Mouse (Mus musculus): ENCODE results near the gene Basp1.

DNA sequence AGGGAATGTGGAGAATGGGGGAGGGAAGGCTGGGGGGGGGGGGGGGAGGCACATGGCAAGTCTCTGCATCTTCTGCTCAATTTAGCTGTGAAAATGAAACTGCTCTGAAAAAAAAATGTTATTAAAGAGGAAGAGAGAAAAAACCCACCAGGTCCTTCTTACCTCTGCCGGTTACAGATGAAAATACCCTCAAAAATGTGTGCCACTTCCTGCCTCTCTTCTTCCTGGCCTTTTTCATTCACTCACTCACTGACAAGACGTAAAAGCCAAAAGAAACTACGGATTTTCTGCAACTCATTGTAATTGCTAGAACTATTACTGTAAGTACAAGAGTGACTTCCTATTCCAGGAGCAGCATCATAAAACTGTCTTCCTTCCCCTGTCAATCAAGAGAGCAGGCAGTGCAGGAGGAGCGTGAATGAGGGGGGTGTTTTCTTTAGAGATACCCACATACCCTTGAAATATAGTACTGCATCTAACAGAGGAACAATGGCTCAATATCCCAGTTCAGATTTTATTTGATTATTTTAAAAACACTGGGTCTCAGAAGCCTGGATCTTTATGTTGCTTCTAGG is 21.0 kb downstream of the Basp1 start:
- TF ChIP-seq CTCF (IDR thresholded peaks at IDR 0.05; ENCODE audit: extremely low read depth, insufficient read depth, insufficient read length, insufficient replicate concordance) (no peak), POLR2A (IDR thresholded peaks at IDR 0.05; ENCODE audit: low read depth, low read length) (no peak)
